Comparison of ENCODE assay signal across 9 mouse cellular contexts in the genomic region with DNA sequence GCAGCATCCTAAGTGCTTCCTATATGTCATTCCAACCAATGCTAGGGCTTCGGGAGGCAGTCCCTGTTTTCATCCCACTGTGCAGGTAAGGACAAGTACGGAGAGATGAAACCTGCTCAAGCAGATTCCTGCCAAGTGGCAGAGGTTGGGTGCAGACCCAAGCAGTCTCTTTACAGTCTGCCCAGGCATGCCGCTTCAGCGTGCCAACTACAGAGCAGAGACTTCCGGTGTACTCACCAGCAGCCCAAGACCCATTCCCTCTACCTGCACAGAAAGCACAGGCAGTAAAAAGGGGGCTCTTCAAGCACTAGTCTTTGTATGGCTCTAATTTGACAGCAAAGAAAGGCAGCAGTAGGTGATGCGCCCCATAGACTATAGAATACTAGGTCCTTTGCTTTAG. TPM values are rescaled to one million over a fixed set of nuclear protein-coding genes. Genes with fewer than 3 reads are reported as not detected.
DNase-seq lines count a peak whose midpoint lies in the region; ATAC-seq and TF ChIP-seq lines count a peak whose summit lies in the region.
"Had no signal": no experiment of that assay in that cellular context is flagged by ENCODE, and none has a peak within 500 bp of the region (broad histone marks: within the 10 kb centered on the region; RNA-seq: fewer than 3 reads in every experiment).

No protein-coding gene starts in this region.

- peak overlapping the region; percentile 54 for H3K27ac ChIP-seq in liver, embryonic 12.5 days
- peak overlapping the region; percentile 94 for H3K27ac ChIP-seq in forebrain, embryonic 12.5 days
- H3K27ac ChIP-seq in limb, embryonic 12.5 days, result 0 out of 2 replicates have a peak overlapping the region, but pooled peaks have one; percentile 12
- peak overlapping the region; percentile 37; the same call in 1 of the 2 replicates for H3K27ac ChIP-seq in olfactory bulb, adult 2 months (ENCODE audit: insufficient read depth, low read depth, low read length)
- H3K27ac ChIP-seq: liver, embryonic 14.5 days had no signal

- H3K9ac ChIP-seq in liver, embryonic 12.5 days, result no peak overlapping the region
- peak overlapping the region; percentile 49; the same call in 1 of the 2 replicates for H3K9ac ChIP-seq in forebrain, embryonic 12.5 days
- H3K9ac ChIP-seq in limb, embryonic 12.5 days (replicated peaks), result no peak overlapping the region
- H3K9ac ChIP-seq: liver, embryonic 14.5 days had no signal

- H3K4me3 ChIP-seq in liver, embryonic 12.5 days, result no peak overlapping the region
- H3K4me3 ChIP-seq in forebrain, embryonic 12.5 days (replicated peaks), result peak overlapping the region; percentile 11; the same call in 1 of the 2 replicates
- H3K4me3 ChIP-seq in limb, embryonic 12.5 days (replicated peaks), result no peak overlapping the region
- peak overlapping the region; percentile 49; the same call in 1 of the 2 replicates for H3K4me3 ChIP-seq in olfactory bulb, adult 2 months (ENCODE audit: insufficient read depth, low read depth, low read length)
- no peak overlapping the region for H3K4me3 ChIP-seq in lung, adult 2 months (replicated peaks; ENCODE audit: extremely low read depth, low read depth, low read length)

- no peak for DNase-seq in liver
- no peak for DNase-seq in adrenal gland, postnatal 10 days
- no peak for DNase-seq in spleen, postnatal 36 days (ENCODE audit: low spot score in 2 of 2)
- no peak for DNase-seq in lung, adult 2 months

- no peaks in the 10 kb centered on the region for H3K36me3 ChIP-seq in liver, embryonic 12.5 days
- H3K36me3 ChIP-seq in forebrain, embryonic 12.5 days (replicated peaks), result no peaks in the 10 kb centered on the region
- no peaks in the 10 kb centered on the region for H3K36me3 ChIP-seq in limb, embryonic 12.5 days

- no peaks in the 10 kb centered on the region for H3K27me3 ChIP-seq in liver, embryonic 12.5 days (replicated peaks)
- 0 out of 2 replicates have a peak, but pooled peaks cover 3% of the 10 kb centered on the region for H3K27me3 ChIP-seq in forebrain, embryonic 12.5 days
- no peaks in the 10 kb centered on the region for H3K27me3 ChIP-seq in limb, embryonic 12.5 days

- 71% methylated on average over 6 of the region's 6 CpGs for WGBS in liver, embryonic 12.5 days (ENCODE audit: insufficient replicate concordance)
- 69% methylated on average over 6 of the region's 6 CpGs for WGBS in forebrain, embryonic 12.5 days
- WGBS in limb, embryonic 12.5 days, result 76% methylated on average over 6 of the region's 6 CpGs
- 53% methylated on average over 6 of the region's 6 CpGs for WGBS in olfactory bulb, adult 2 months
- WGBS in lung, adult 2 months, result 74% methylated on average over 6 of the region's 6 CpGs

- H3K4me2 ChIP-seq in liver, embryonic 12.5 days, result no peak overlapping the region
- peak overlapping the region; percentile 46 for H3K4me2 ChIP-seq in forebrain, embryonic 12.5 days
- H3K4me2 ChIP-seq in limb, embryonic 12.5 days, result peak overlapping the region; percentile 24

- no peak for TF ChIP-seq POLR2A in olfactory bulb, adult 2 months (IDR thresholded peaks at IDR 0.05; ENCODE audit: insufficient read depth, low read depth, low read length)
- no peak for TF ChIP-seq POLR2A in lung, adult 2 months (IDR thresholded peaks at IDR 0.05; ENCODE audit: borderline replicate concordance, extremely low read depth, low read depth, low read length)

- H3K9me3 ChIP-seq in liver, embryonic 12.5 days (replicated peaks), result no peaks in the 10 kb centered on the region
- H3K9me3 ChIP-seq in forebrain, embryonic 12.5 days, result no peaks in the 10 kb centered on the region
- no peaks in the 10 kb centered on the region for H3K9me3 ChIP-seq in limb, embryonic 12.5 days

- TF ChIP-seq CTCF in olfactory bulb, adult 2 months (IDR thresholded peaks at IDR 0.05; ENCODE audit: insufficient read depth, low read depth, low read length), result no peak
- no peak for TF ChIP-seq CTCF in lung, adult 2 months (IDR thresholded peaks at IDR 0.05; ENCODE audit: insufficient read depth, low read length)

- no peak for ATAC-seq in liver, embryonic 12.5 days
- ATAC-seq in forebrain, embryonic 12.5 days (ENCODE audit: low FRiP score), result no peak; the same call in 1 of the 2 replicates
- no peak for ATAC-seq in limb, embryonic 12.5 days (ENCODE audit: insufficient number of reproducible peaks, insufficient read depth, low FRiP score, low TSS enrichment, low read depth)

- 0 out of 2 replicates have a peak, but pooled peaks cover 8% of the 10 kb centered on the region for H3K4me1 ChIP-seq in liver, embryonic 12.5 days
- peaks cover 13% of the 10 kb centered on the region for H3K4me1 ChIP-seq in forebrain, embryonic 12.5 days
- H3K4me1 ChIP-seq in limb, embryonic 12.5 days (replicated peaks), result peaks cover 10% of the 10 kb centered on the region; the same call in 1 of the 2 replicates
- H3K4me1 ChIP-seq in olfactory bulb, adult 2 months (ENCODE audit: control insufficient read depth, insufficient read depth, low read length), result peaks cover 5% of the 10 kb centered on the region
- peaks cover 5% of the 10 kb centered on the region; the same call in 1 of the 2 replicates for H3K4me1 ChIP-seq in lung, adult 2 months (ENCODE audit: control insufficient read depth, insufficient read depth, low read length)

RNA-seq across cellular contexts. Expression of gene Etv3, which starts 40.4 kb away (rescaled TPM):
- 5.2 and 5.6 TPM in 2 replicates for polyA plus RNA-seq in liver, embryonic 12.5 days (2016; fragmentation: Nextera tagmentation; extraction: Ambion mirVana)
- polyA plus RNA-seq in forebrain, embryonic 12.5 days (2016; fragmentation: Nextera tagmentation; extraction: Ambion mirVana), result 13.1 and 13.8 TPM in 2 replicates
- polyA plus RNA-seq in limb, embryonic 12.5 days (2016; fragmentation: Nextera tagmentation; extraction: Ambion mirVana), result 17.3 and 20.4 TPM in 2 replicates
- polyA plus RNA-seq in olfactory bulb, adult 2 months (2012; ENCODE audit: insufficient read depth, insufficient read length, low replicate concordance, missing spikeins), result not detected in 2 replicates
- total RNA-seq in adrenal gland, postnatal 10 days (2021), result 10 to 100 TPM; 27.4 to 28.4 TPM
- polyA plus RNA-seq in lung, adult 2 months (2012; rRNA removed), result 16.7 and 17.8 TPM in 2 replicates

RNA-seq across cellular contexts. Expression of gene Arhgef11, which starts 51.7 kb away (rescaled TPM):
- polyA plus RNA-seq in liver, embryonic 12.5 days (2016; fragmentation: Nextera tagmentation; extraction: Ambion mirVana), result 4.2 and 4.9 TPM in 2 replicates
- polyA plus RNA-seq in forebrain, embryonic 12.5 days (2016; fragmentation: Nextera tagmentation; extraction: Ambion mirVana), result 25.9 and 29.5 TPM in 2 replicates
- polyA plus RNA-seq in limb, embryonic 12.5 days (2016; fragmentation: Nextera tagmentation; extraction: Ambion mirVana), result 21.9 and 23.1 TPM in 2 replicates
- not detected in 2 replicates for polyA plus RNA-seq in olfactory bulb, adult 2 months (2012; ENCODE audit: insufficient read depth, insufficient read length, low replicate concordance, missing spikeins)
- total RNA-seq in adrenal gland, postnatal 10 days (2021), result 10 to 100 TPM; 32.7 to 34.9 TPM
- 32.9 and 53.8 TPM in 2 replicates for polyA plus RNA-seq in lung, adult 2 months (2012; rRNA removed)

Comparison
In these comparisons a context has a peak if more than half of its experiments do, and no peak if none do; other contexts are left out.
1. H3K27ac ChIP-seq: peak in every context shown above with its lines; median percentile 94 in forebrain, embryonic 12.5 days; 54 in liver, embryonic 12.5 days; 37 in olfactory bulb, adult 2 months; 12 in limb, embryonic 12.5 days.
2. H3K4me3 ChIP-seq: peak in forebrain, embryonic 12.5 days (single experiment) and olfactory bulb, adult 2 months (single experiment); none in liver, embryonic 12.5 days (single experiment), limb, embryonic 12.5 days (single experiment) and lung, adult 2 months (single experiment).